Mouse (Mus musculus) embryo, embryonic 11 days (tissue): ENCODE measurements around the gene Srd5a1.

ENCODE experiments used
- DNase-seq: peaks from one replicate; pipeline ENCODE4 v3.0.0-alpha.2; 2015

Srd5a1 gene

DNA sequence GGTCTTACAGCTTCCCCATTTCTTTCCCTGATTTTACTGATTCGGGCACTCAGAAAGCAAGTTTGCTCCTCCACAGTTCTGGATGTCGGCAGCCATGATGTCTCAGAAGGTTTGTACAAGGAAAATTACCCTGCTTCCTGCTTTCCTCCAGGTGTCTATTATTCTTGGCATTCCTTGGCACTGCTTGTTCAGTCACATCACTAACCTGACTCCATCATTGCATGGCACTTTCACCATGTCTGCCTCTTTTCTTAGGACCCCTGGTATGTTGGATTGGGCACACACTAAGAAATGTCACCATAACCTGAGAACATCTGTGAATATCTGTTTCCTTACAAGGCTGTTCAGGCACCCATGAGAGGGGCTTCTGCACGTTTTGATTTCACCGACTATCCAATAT, 75.2 kb downstream of the Srd5a1 start:
- DNase-seq: no peak

DNA sequence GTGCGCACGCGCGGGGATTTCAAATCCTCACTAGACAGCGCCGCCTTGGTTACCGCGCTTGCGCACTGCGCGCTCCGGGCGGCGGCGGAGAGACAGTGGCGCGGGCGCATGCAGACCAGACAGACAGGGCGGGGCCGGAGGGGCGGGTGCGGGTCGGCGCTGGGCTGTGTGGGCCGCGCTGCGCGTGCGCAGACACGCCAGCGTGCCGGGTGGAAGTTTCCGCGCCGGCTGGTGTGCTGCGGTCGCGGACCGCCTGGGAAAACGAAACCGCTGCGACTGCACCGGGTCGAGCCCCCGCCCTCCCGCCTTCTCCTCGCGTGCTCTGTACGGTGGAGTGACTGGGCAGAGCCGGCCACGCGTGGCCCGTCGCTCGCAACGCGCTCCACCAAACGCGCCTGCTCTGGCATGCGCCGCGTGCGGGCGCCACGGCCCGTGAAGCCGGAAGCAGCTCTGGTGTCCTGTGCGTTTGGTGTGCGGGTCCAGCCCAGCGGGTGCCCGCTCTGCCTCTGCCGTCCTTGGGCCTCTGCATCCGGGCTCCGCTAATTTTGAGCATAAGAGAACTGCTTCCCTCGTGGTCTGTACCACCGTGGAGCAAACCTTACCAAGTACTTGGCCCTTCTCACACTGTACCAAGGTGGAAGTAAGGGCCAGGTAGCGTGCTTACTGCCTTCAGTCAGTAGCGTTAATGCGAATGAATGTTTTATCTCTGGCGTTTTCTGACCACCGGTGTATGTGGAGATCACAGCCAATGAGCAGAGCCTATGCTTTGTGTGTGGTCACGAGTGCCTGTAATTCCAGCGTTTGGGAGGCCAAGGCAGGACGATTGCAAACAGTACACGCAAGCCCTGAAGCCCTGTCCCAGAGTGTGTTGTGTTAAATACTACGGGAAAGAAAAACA, 76.3 kb downstream of the Srd5a1 start:
- DNase-seq: peak; percentile 99

DNA sequence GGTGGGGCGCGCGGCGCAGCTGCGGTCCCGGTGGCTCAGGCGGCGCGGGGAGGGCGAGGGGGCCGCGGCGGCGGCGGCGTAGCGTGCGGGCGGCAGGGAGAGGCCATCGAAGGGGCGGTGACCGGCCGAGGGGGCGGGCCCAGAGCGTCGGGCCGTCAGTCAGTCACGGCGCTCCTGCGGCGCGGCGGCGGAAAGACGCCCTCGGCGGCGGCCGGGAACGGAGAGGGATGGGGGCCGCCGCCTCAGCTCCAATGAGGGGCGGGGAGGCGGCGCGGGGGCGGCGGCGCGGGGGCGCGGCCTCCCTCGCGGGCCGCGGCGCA, 76.9 kb downstream of the Srd5a1 start, which contains the start of gene Tent4a:
TSS of gene Tent4a (minus strand) at position 284 of the 320 bp plus-strand sequence.
- no peak for DNase-seq

DNA sequence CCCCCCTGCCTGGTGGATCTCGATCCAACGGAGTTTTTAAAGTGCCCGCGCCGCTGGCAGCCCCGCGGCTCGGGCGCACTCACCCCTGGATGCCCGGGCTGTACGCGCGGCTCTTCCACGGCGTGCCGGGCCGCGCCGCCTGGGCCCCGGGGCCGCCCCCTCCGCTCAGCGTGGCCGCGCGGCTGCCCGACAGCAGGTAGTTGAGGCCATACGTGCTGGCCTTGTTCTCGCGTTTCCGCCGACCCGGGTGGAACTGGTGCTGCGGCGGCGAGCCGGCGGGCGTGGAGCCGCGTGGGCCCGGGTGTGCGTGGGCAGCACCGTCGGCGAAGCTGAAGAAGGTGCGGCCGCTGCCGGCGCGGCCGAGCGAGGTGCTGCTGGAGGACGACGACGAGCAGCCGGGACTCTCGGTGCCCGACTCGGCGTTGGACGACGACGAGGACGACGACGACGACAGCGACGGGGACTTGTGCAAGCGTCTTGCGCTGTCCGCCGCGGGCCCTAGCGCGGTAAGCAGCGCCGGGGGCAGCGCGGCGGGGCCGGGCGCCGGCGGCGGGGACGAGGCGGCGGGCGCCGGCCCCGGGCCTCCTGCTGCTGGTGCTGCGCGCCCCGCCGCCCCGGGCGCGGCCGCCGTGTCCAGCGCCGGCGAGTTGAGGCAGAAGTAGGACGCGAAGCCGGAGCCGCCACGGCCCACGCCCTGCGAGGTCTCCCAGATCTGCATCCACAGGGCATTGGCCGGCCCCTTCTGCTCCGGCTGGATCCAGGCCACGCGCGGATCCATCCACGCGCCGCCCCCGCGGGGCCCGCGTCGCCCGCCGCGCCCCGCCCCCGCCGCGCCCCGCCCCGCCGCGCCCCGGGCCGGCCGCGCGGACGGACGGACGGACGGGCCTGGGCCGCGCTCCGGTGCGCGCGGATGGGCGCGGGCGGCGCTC, 77.6 kb downstream of the Srd5a1 start, which contains the start of gene Nsun2:
TSS of gene Nsun2 (plus strand) at position 342 of the 929 bp plus-strand sequence.
- DNase-seq: peak; percentile 58

DNA sequence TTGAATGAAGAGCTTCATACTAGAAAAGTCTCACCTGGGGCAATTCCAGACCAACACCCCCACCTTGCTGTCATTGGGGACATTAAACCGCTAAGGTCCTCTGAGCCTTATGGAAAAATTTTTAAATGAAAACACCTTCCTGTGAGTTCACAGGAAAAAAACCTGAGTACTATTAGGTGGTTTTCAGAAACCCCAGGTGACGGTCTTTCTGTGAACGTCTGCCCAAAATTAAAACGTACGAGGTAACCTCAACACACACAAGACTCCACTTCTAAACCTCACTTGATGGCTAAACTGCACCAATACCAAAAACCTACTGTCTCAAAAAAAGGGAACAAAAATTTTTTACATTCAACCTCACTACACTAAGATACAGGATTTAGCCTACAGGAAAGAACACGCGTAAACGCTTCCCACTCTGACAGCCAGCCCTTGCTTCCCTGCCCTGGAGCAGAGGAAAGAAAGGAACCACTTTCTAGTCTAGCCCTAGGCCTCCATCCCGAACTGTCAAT, 78.3 kb downstream of the Srd5a1 start:
- no peak for DNase-seq

DNA sequence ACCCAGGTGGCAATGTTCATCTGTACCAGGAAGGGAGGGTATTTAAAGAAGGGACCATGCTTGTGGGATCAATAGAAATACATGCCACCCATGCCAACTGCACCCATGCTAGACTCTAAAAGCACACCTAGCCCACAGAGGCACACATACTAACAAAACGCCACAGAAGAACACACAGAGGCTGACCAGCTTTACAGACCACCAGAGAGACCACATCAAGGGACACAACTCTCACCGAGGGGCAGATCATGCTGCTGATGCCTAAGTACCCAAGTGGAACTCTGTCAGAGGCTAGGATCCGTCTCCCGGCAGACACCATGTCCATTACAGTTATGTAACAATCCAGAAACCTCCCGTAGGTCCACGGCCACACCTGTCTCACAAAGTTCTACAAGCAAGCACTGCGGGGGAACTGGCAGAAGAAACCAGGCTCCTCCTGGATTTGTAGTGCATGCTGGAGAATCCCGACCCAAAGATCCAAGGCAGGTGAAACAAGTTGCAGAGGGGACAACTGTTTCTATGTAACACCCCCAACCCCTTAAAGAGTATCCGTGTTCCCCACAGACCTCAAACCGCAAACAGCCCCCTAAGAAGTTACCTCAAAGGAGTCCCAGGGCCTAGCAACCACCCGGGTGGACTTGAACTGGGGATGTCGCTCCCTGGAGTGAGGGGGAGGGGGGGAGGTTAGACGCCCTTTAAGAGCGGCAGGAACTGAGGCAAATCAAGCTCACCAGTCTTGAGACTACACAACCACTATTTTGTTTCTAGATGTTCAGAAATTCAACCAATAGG, 78.9 kb downstream of the Srd5a1 start:
- no peak for DNase-seq

DNA sequence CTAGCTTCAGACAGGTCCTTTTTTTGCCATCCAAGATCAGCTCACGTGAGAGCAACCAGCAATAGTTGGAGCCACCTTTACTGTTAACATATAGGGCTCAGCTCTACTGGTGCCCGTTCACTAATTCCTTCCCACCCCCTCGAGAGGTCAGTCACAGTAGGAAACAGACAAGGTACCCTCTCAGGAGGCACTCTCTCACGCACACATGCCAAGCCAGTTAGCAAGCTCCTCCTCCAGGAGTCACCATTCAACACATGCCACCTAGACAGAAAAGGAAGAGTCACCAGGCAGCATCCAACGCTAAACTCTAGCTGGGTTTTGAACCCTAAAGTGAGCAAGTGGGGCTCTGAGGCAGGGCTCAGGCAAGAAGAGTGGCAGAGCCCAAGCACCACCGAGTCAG, 79.8 kb downstream of the Srd5a1 start:
- no peak for DNase-seq

DNA sequence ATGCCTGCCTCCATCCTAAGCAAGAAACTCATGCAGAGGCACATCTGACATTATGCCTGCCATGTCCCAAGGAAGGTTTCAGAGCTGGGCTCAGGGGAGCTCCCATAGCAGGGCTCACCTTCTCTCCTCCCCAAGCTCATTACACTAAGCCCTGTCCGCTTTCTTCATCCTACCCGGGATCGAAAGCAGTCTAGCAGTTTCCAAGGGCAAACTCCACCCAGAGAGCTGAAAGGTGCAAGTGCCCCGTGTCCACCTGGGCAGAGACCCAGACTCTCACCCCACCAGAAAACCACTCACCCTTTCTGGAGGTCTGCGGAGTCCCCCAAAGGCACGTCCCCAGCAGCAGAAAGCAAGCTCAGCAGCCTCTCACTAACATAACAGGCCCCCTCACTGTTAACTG, 80.3 kb downstream of the Srd5a1 start:
- no peak for DNase-seq

DNA sequence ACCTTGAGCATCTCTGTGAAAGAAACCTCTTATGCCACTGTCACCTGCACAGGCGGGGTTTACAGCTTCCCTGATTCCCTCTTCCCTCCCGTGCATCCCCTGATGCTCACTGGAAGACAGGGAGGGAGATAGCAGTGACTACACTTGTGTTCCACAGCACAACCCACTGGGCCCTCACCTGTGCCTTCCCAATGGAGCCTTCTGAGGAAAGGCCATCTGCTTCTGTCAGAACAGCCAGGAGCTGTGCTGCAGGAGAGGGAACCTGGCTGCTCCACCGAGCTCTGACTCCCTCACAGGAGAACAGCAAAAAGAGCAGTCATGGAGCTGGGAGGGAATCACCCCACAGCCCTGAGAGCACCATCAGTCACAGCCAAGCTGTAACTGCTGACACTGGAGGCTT, 81.1 kb downstream of the Srd5a1 start:
- no peak for DNase-seq

DNA sequence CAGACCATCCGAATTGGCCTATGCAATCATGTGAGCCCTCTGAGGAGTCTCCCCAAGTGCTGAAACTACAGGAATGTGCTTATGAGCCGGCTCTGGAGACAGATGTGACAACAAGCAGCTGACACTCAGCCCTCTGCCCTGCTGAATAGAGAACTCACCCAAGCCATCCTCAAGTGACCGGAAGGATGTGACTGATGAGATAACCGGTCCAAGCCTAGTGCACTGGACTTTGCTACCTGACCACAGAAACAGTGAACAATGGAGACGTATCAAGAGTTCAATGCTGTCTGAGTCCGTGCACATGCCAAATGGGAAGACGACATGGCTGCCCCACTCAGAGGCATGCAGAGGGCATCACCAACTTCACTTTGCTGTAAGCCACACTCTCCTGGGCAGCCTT, 82.7 kb downstream of the Srd5a1 start:
- no peak for DNase-seq

DNA sequence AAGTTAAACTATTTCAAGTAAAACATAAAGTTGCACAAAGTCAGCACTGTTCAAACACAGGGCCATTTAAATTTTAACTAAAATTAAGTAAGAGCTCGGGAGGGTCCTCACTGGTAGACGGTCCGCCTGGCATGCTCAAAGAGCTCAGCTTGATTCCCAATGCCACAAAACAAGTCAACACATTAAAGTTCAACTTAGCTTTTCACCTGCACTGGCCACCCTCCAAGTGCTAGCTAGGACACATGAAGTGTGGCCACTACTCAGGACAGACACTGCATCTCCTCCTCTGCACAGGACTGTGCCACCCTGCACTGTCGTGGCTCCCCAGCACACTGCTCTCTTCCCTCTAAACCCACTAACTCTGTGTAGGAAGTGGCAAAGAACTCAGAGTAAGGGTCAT, 85.4 kb downstream of the Srd5a1 start:
- DNase-seq: no peak

DNA sequence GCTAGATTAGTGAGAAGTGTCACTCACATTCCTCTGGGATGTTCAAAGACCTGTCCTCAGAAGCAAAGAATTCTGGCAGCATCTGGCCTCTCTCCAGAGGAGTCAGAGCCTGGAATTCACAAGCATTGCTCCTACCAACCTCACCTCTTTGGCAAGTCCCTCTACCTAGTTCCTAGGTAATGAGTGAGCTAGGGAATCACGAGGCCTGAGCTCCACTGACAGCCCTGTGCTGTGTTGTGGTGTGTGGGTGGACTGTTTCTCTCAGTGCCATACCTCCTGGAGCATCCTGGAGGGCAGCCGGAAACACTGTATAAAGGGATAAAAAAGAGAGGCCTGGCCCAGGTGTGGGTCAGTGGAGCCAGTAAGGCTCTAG, 87.1 kb downstream of the Srd5a1 start:
- DNase-seq: no peak
